Mouse (Mus musculus) ES-E14 (cell line): ENCODE results near the gene Slc16a9. TPM values are rescaled to one million over a fixed set of nuclear protein-coding genes. Genes with fewer than 3 reads are reported as not detected.

Experiments
- DNase-seq: peaks from one replicate; pipeline ENCODE4 v3.0.0-alpha.2; 2013; ENCODE audit warnings: low read depth, low spot score
- H3K27ac ChIP-seq: 2 replicates; pipeline ENCODE4 v1.5.1; 2012; ENCODE audit warnings: low read depth, mild to moderate bottlenecking, low read length, moderate library complexity, mixed read lengths; ENCODE audit not compliant: poor library complexity, insufficient read depth, severe bottlenecking
- H3K36me3 ChIP-seq: 2 replicates; pipeline ENCODE4 v1.6.1; 2012; ENCODE audit warnings: mild to moderate bottlenecking, low read length, moderate library complexity, mixed read lengths; ENCODE audit not compliant: control insufficient read depth, poor library complexity, insufficient read depth, severe bottlenecking
- H3K4me1 ChIP-seq, 2 experiments: fragments of 150-350 bp in 1 of 2; sonication (generic) in 1 of 2; 2 replicates each; pipeline ENCODE4 v1.6.1; 2012; ENCODE audit warnings: low read length in 2 of 2, mild to moderate bottlenecking in 1 of 2, mixed read lengths in 1 of 2; ENCODE audit not compliant: control insufficient read depth in 2 of 2, insufficient read depth in 2 of 2, poor library complexity in 1 of 2
- H3K4me3 ChIP-seq, 2 experiments: fragments of 150-350 bp in 1 of 2; sonication (generic) in 1 of 2; 2 replicates each; pipeline ENCODE4 v1.5.1; 2012; ENCODE audit warnings: low read length in 2 of 2, low read depth in 1 of 2, mild to moderate bottlenecking in 1 of 2, mixed read lengths in 1 of 2; ENCODE audit not compliant: insufficient read depth in 1 of 2, poor library complexity in 1 of 2, severe bottlenecking in 1 of 2
- H3K9ac ChIP-seq: 2 replicates; pipeline ENCODE4 v1.6.1; 2012; ENCODE audit warnings: low read depth, mild to moderate bottlenecking, low read length, mixed read lengths; ENCODE audit not compliant: poor library complexity, insufficient read depth, severe bottlenecking
- H3K9me3 ChIP-seq: fragments of 150-350 bp; sonication (generic); 2 replicates; pipeline ENCODE4 v1.6.1; 2012; ENCODE audit warnings: low read depth, mild to moderate bottlenecking, low read length; ENCODE audit not compliant: control insufficient read depth, insufficient read depth
- CHD2 ChIP-seq: IDR thresholded peaks from 2 replicates; pipeline ENCODE4 v1.6.1; 2014; ENCODE audit warnings: mild to moderate bottlenecking, low read depth, low read length, inconsistent platforms
- HCFC1 ChIP-seq: IDR thresholded peaks from 2 replicates; pipeline ENCODE4 v1.6.1; 2012; ENCODE audit warnings: low read length, inconsistent platforms, borderline replicate concordance; ENCODE audit not compliant: insufficient read depth
- MAFK ChIP-seq: IDR thresholded peaks from 2 replicates; pipeline ENCODE4 v1.6.1; 2014; ENCODE audit warnings: mild to moderate bottlenecking, low read depth, low read length, inconsistent platforms; ENCODE audit not compliant: insufficient read depth
- ZC3H11A ChIP-seq: IDR thresholded peaks from 2 replicates; pipeline ENCODE4 v1.6.1; 2012; ENCODE audit warnings: low read depth, mild to moderate bottlenecking, inconsistent platforms, low read length, borderline replicate concordance
- ZNF384 ChIP-seq: IDR thresholded peaks from 2 replicates; pipeline ENCODE4 v1.6.1; 2012; ENCODE audit warnings: low read depth, low read length, inconsistent platforms
- in situ Hi-C, 2 experiments: fragments of 600-800 bp; cut with MboI; formaldehyde crosslinking; loops; one replicate each; pipeline ENCODE4 v1.15.1; 2025; ENCODE audit warnings: low sequenced_read_pairs in 2 of 2, inconsistent platforms in 1 of 2; ENCODE audit not compliant: unreplicated experiment in 2 of 2
- total RNA-seq: library from RNA; depleted of rRNA; stranded (reverse); fragments of 300-350 nt; gene quantifications from 2 replicates; pipeline ENCODE4 v1.2.3, GENCODE M21; 2012

Gene Slc16a9
- total RNA-seq, 1 experiment: 1.3 TPM

- TF ChIP-seq ZC3H11A: peak; percentile 86; the same call in 1 of the 2 replicates
- no peak for TF ChIP-seq ZNF384
- no peak overlapping the region for H3K9ac ChIP-seq
- H3K4me3 ChIP-seq: no peak overlapping the region; a peak in 1 of 4 replicates
- no peaks in the 10 kb centered on the region for H3K36me3 ChIP-seq
- no peaks in the 10 kb centered on the region for H3K9me3 ChIP-seq
- in situ Hi-C loops: loop anchor here (10.0 to 25.0 kb wide), 2 partner anchors 432 to 434 kb away; no protein-coding TSS in a partner anchor
- peaks cover 1 to 17% of the 10 kb centered on the region in 2 experiments; a peak in 3 of 4 replicates for H3K4me1 ChIP-seq
- peak; percentile 92 for DNase-seq
- H3K27ac ChIP-seq: no peak overlapping the region
These were observed 51.8 kb downstream of the Slc16a9 start for GRCm38 (mm10) chr10:70296531-70297366.

- H3K36me3 ChIP-seq: no peaks in the 10 kb centered on the region
- no peak overlapping the region for H3K4me3 ChIP-seq
- in situ Hi-C loops: loop anchor here (10.0 to 25.0 kb wide), 2 partner anchors 434 to 437 kb away; no protein-coding TSS in a partner anchor
- no peaks in the 10 kb centered on the region for H3K9me3 ChIP-seq
- no peak overlapping the region for H3K27ac ChIP-seq
- TF ChIP-seq ZC3H11A: no peak
- no peak for TF ChIP-seq ZNF384
- no peak for TF ChIP-seq HCFC1
- TF ChIP-seq CHD2: no peak
- no peak for TF ChIP-seq MAFK
- no peak overlapping the region for H3K9ac ChIP-seq
- DNase-seq: no peak
- peaks cover 0 to 17% of the 10 kb centered on the region in 2 experiments; a peak in 2 of 4 replicates for H3K4me1 ChIP-seq
These were observed 54.2 kb downstream of the Slc16a9 start for GRCm38 (mm10) chr10:70299118-70299517.

- in situ Hi-C loops: loop anchor here (10.0 to 25.0 kb wide), 3 partner anchors 263 to 437 kb away; no protein-coding TSS in a partner anchor
- Histone ChIP-seq H3K4me1 (peaks cover 0 to 13% of the 10 kb centered on the region in 2 experiments; a peak in 3 of 4 replicates), H3K36me3 (no peaks in the 10 kb centered on the region), H3K9ac (no peak overlapping the region), H3K4me3 (no peak overlapping the region), H3K27ac (no peak overlapping the region), H3K9me3 (no peaks in the 10 kb centered on the region)
- TF ChIP-seq HCFC1: no peak
- no peak for TF ChIP-seq ZNF384
- no peak for TF ChIP-seq ZC3H11A
- TF ChIP-seq MAFK: no peak
- TF ChIP-seq CHD2: no peak
- no peak for DNase-seq
These were observed 54.8 kb downstream of the Slc16a9 start for GRCm38 (mm10) chr10:70299653-70300052.

- Histone ChIP-seq H3K36me3 (no peaks in the 10 kb centered on the region), H3K4me1 (peaks cover 3 to 14% of the 10 kb centered on the region in 2 experiments), H3K4me3 (no peak overlapping the region), H3K27ac (no peak overlapping the region; the same call in 1 of the 2 replicates), H3K9me3 (no peaks in the 10 kb centered on the region), H3K9ac (no peak overlapping the region)
- no peak for DNase-seq
- in situ Hi-C loops: loop anchor here in 1 of 2 experiments (25.0 kb wide), 1 partner anchor 261 kb away; no protein-coding TSS in a partner anchor
- TF ChIP-seq ZC3H11A: no peak
- TF ChIP-seq HCFC1: no peak
- no peak for TF ChIP-seq CHD2
- no peak for TF ChIP-seq MAFK
- TF ChIP-seq ZNF384: no peak
These were observed 56.3 kb downstream of the Slc16a9 start for GRCm38 (mm10) chr10:70301190-70301589.
